17 mouse cellular contexts compared by ENCODE assay signal in genomic region chrX:101157488-101157887, GRCm38 (mm10).
DNase-seq lines count a peak whose midpoint lies in the region; ATAC-seq lines count a peak whose summit lies in the region.
"Had no signal": no experiment of that assay in that cellular context is flagged by ENCODE, and none has a peak within 500 bp of the region (broad histone marks: within the 10 kb centered on the region; RNA-seq: fewer than 3 reads in every experiment).

No protein-coding gene starts in this region.

- intact Hi-C loops in heart, postnatal 10 days (cut with DNase I): no loop called here

- peak; percentile 0 to 3 for DNase-seq in kidney, adult 8-10 months
- no peak for DNase-seq in kidney, adult 18-20 months
- peak; percentile 8 for DNase-seq in lung, postnatal 36 days
- DNase-seq in lung, postnatal 4 days: no peak
- no peak for DNase-seq in heart, postnatal 10 days
- DNase-seq in urinary bladder, adult 2 months (ENCODE audit: low spot score): no peak
- DNase-seq in layer of hippocampus, adult 9-11 months: no peak
- DNase-seq: adrenal gland, postnatal 10 days; cerebellum, adult 8-10 months; cerebellum, postnatal 36 days; embryo, embryonic 11 days; heart, adult 11 months; kidney, adult 11 months; thymus, adult 2 months; thymus, postnatal 4 days had no signal

- ATAC-seq in granulocyte monocyte progenitor cell, adult 5-6 weeks (replicated peaks; ENCODE audit: poor library complexity, severe bottlenecking): peak; percentile 67
- ATAC-seq: forebrain, embryonic 14.5 days had no signal

Comparison
In these comparisons a context has a peak if more than half of its experiments do, and no peak if none do; other contexts are left out.
1. DNase-seq: peak in kidney, adult 8-10 months (2 of 2) and lung, postnatal 36 days (single experiment); none in kidney, adult 18-20 months (single experiment), lung, postnatal 4 days (0 of 2), heart, postnatal 10 days (0 of 2), urinary bladder, adult 2 months (single experiment) and layer of hippocampus, adult 9-11 months (single experiment).